Mouse (Mus musculus) CH12.LX (cell line): Measurements from ENCODE around the gene Fam234b.

Experiments
- CTCF ChIP-seq, 2 experiments: IDR thresholded peaks in 1 of 2; conservative IDR thresholded peaks in 1 of 2; 2 replicates each; pipeline ENCODE4 v1.5.1; 2011 to 2012; ENCODE audit warnings: low read depth in 2 of 2, low read length in 2 of 2, improper control_type of control experiment in 1 of 2, inconsistent platforms in 1 of 2, mild to moderate bottlenecking in 1 of 2, moderate library complexity in 1 of 2
- GABPA ChIP-seq: IDR thresholded peaks from 2 replicates; pipeline ENCODE4 v1.6.1; 2012; ENCODE audit warnings: low read depth, low read length, improper control_type of control experiment, inconsistent platforms; ENCODE audit not compliant: insufficient replicate concordance
- HCFC1 ChIP-seq: IDR thresholded peaks from 2 replicates; pipeline ENCODE4 v1.6.1; 2012; ENCODE audit warnings: low read depth, mild to moderate bottlenecking, inconsistent platforms, low read length, improper control_type of control experiment
- MAX ChIP-seq: IDR thresholded peaks from 2 replicates; pipeline ENCODE4 v1.6.1; 2011; ENCODE audit warnings: low read length, improper control_type of control experiment
- MEF2A ChIP-seq: IDR thresholded peaks from 2 replicates; pipeline ENCODE4 v1.6.1; 2014; ENCODE audit warnings: low read depth, mild to moderate bottlenecking, inconsistent platforms, low read length, improper control_type of control experiment, borderline replicate concordance
- POLR2A ChIP-seq: IDR thresholded peaks from 2 replicates; pipeline ENCODE4 v1.6.1; 2011; ENCODE audit warnings: low read depth, mild to moderate bottlenecking, improper control_type of control experiment, low read length
- SMC3 ChIP-seq: IDR thresholded peaks from 2 replicates; pipeline ENCODE4 v1.6.1; 2011; ENCODE audit warnings: low read depth, low read length, improper control_type of control experiment
- USF1 ChIP-seq: IDR thresholded peaks from 2 replicates; pipeline ENCODE4 v1.6.1; 2014; ENCODE audit warnings: low read depth, mild to moderate bottlenecking, inconsistent platforms, low read length, improper control_type of control experiment
- USF2 ChIP-seq: conservative IDR thresholded peaks from 2 replicates; pipeline ENCODE4 v1.6.1; 2011; ENCODE audit warnings: low read depth, low read length, improper control_type of control experiment

- TF ChIP-seq POLR2A (no peak), CTCF (conservative IDR thresholded peaks at IDR 0.05 in 1 of 2, IDR thresholded peaks at IDR 0.05 in 1 of 2; ENCODE audit: low read depth in 2 of 2, low read length in 2 of 2) (no peak), MEF2A (no peak), SMC3 (no peak), HCFC1 (no peak), GABPA (no peak), USF1 (no peak), MAX (no peak), USF2 (no peak)
These were observed 36.4 kb upstream of the Fam234b start for GRCm38 (mm10) chr6:135161356-135161755.
